Mouse (Mus musculus) hindbrain, embryonic 13.5 days (tissue): Measurements from ENCODE around the gene Pde9a. TPM values are rescaled to one million over a fixed set of nuclear protein-coding genes. Genes with fewer than 3 reads are reported as not detected.
"Not testable (repeated sequence)": the region's sequence is repeated elsewhere in the genome, so short reads cannot be mapped to it uniquely, and the experiment has no call there.

Source experiments
- ATAC-seq: fragments of 200-750 bp; cut with Nextera tagmentation; 2 replicates; pipeline ENCODE4 v1.8.0; 2017; ENCODE audit warnings: moderate TSS enrichment; ENCODE audit not compliant: low FRiP score
- H3K27ac ChIP-seq: fragments of 300-500 bp; sonication (generic); 2 replicates; pipeline ENCODE4 v1.5.1; 2015; ENCODE audit warnings: inconsistent platforms, mild to moderate bottlenecking, moderate library complexity
- H3K27me3 ChIP-seq: fragments of 300-500 bp; sonication (generic); 2 replicates; pipeline ENCODE4 v1.6.1; 2015; ENCODE audit warnings: mild to moderate bottlenecking, inconsistent platforms
- H3K36me3 ChIP-seq: fragments of 300-500 bp; sonication (generic); 2 replicates; pipeline ENCODE4 v1.6.1; 2015; ENCODE audit warnings: mild to moderate bottlenecking, inconsistent platforms
- H3K4me1 ChIP-seq: fragments of 300-500 bp; sonication (generic); replicated peaks from 2 replicates; pipeline ENCODE4 v1.6.1; 2015; ENCODE audit warnings: inconsistent platforms
- H3K4me2 ChIP-seq: fragments of 300-500 bp; sonication (generic); 2 replicates; pipeline ENCODE4 v1.6.1; 2015; ENCODE audit warnings: inconsistent platforms, mild to moderate bottlenecking, moderate library complexity
- H3K4me3 ChIP-seq: fragments of 300-500 bp; sonication (generic); 2 replicates; pipeline ENCODE4 v1.5.1; 2015; ENCODE audit warnings: mild to moderate bottlenecking, inconsistent platforms
- H3K9ac ChIP-seq: fragments of 300-500 bp; sonication (generic); 2 replicates; pipeline ENCODE4 v1.6.1; 2015; ENCODE audit warnings: mild to moderate bottlenecking, inconsistent platforms
- H3K9me3 ChIP-seq: fragments of 300-500 bp; sonication (generic); 2 replicates; pipeline ENCODE4 v1.6.1; 2016; ENCODE audit warnings: inconsistent platforms
- WGBS: fragments of 180-500 bp; shearing (Covaris S2); methylation state at CpG from one replicate; pipeline ENCODE4 v1.1.7; 2015; 5-methylcytosine and 5-hydroxymethylcytosine counted together
- polyA plus RNA-seq: library from polyadenylated mRNA; unstranded; fragments of >200 nt; fragmentation: Nextera tagmentation; extraction: Ambion mirVana; gene quantifications from 2 replicates; pipeline ENCODE4 v1.2.1, GENCODE M21; 2015

The Pde9a gene
- polyA plus RNA-seq = 36.7 and 37.8 TPM in 2 replicates

- Histone ChIP-seq H3K27me3 (no peaks in the 10 kb centered on the region), H3K27ac (peak within 1 kb of the TSS; percentile 84), H3K4me1 (peaks cover 56% of the 10 kb centered on the region), H3K9ac (peak within 1 kb of the TSS; percentile 88), H3K9me3 (no peaks in the 10 kb centered on the region), H3K4me2 (peak within 1 kb of the TSS; percentile 82), H3K4me3 (peak within 1 kb of the TSS; percentile 84), H3K36me3 (no peaks in the 10 kb centered on the region)
- WGBS = under 1% methylated on average over 43 of the region's 56 CpGs
- peak; percentile 88 for ATAC-seq
Measured at GRCm38 (mm10) chr17:31385671-31386665, at the start of gene Pde9a. TSS of gene Pde9a (plus strand) at chr17:31386210.

DNA sequence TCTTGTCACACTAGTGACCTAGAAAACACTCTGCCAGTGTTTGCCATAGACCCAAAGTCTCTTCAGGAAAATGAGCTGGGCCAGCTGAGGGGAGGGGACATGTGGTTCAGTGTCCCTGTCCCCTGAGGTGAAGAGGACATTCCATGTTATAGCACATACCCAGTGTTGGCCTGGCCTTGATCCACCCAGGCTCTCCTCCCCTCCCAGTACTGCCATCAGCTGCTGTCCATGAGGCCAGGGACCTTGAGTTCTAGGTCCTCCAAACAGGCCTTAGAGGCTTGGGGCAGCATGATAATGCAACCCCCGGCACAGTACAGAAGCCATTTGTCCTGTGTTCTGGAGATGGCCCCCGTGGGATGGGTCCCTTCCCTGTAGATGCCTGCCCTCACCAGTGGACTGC lies 46.2 kb upstream of the Pde9a start:
- peaks cover 10% of the 10 kb centered on the region; the same call in 1 of the 2 replicates for H3K4me1 ChIP-seq
- H3K9me3 ChIP-seq = no peaks in the 10 kb centered on the region
- H3K9ac ChIP-seq = no peak overlapping the region
- no peak overlapping the region for H3K4me3 ChIP-seq
- H3K4me2 ChIP-seq = no peak overlapping the region
- no peaks in the 10 kb centered on the region for H3K27me3 ChIP-seq
- no peak overlapping the region for H3K27ac ChIP-seq
- peaks cover 32% of the 10 kb centered on the region for H3K36me3 ChIP-seq
- ATAC-seq = no peak
- WGBS = 80% methylated on average over 2 of the region's 2 CpGs

DNA sequence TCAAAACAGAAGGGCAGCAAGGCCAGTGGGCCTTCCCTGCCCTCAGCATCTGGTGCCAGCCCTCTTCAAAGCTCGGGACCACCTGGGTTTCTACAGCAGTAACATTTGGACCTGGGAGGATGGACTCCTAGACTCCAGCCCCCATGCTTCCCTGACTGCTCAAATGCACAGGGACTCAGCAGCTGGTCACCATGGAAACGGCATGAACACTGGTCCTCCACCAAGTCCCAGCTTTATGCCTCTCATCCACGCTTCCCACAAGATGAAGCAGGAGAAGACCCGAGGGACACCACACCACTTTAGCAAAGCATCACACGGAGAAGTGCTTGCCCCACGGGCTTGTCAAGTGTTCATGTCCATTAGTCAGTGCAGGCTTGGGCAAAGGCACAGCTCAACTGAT lies 43.8 kb upstream of the Pde9a start:
- Histone ChIP-seq H3K4me1 (peaks cover 10% of the 10 kb centered on the region; the same call in 1 of the 2 replicates), H3K9ac (no peak overlapping the region), H3K27me3 (no peaks in the 10 kb centered on the region), H3K4me2 (no peak overlapping the region), H3K9me3 (no peaks in the 10 kb centered on the region), H3K36me3 (peaks cover 43% of the 10 kb centered on the region), H3K4me3 (no peak overlapping the region), H3K27ac (no peak overlapping the region)
- ATAC-seq = no peak
- WGBS = 58% methylated on average over 6 of the region's 6 CpGs

- 49% methylated on average over 5 of the region's 5 CpGs for WGBS
- Histone ChIP-seq H3K4me1 (peaks cover 10% of the 10 kb centered on the region; the same call in 1 of the 2 replicates), H3K4me2 (no peak overlapping the region), H3K36me3 (peaks cover 58% of the 10 kb centered on the region), H3K27me3 (no peaks in the 10 kb centered on the region), H3K9ac (no peak overlapping the region), H3K4me3 (no peak overlapping the region), H3K9me3 (no peaks in the 10 kb centered on the region), H3K27ac (no peak overlapping the region)
- no peak for ATAC-seq
Measured at GRCm38 (mm10) chr17:31344172-31344801, 41.7 kb upstream of the Pde9a start.

DNA sequence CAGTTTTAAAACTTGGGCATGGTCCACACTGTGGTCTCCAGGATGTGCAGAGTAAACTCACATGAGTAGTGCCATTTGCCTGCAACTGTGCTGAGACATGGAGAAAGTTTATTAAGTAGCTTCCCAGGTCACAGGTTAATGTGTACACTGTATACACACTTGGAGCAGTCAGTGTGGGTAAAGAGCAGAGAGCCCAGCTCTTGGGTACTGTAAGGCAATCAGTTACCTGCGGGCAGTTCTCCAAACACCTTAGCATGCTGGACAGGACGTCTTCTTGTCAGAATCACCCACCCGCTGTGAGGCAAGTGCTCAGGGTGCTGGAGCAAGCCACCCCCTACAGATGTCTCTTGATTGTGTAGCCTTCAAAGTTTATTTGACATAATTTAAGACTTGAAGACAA lies 41.2 kb upstream of the Pde9a start:
- 89% methylated on average over 3 of the region's 3 CpGs for WGBS
- H3K36me3 ChIP-seq = peaks cover 63% of the 10 kb centered on the region
- no peak overlapping the region for H3K4me3 ChIP-seq
- ATAC-seq = no peak
- no peak overlapping the region for H3K4me2 ChIP-seq
- H3K27ac ChIP-seq = no peak overlapping the region
- no peaks in the 10 kb centered on the region for H3K9me3 ChIP-seq
- H3K27me3 ChIP-seq = no peaks in the 10 kb centered on the region
- no peak overlapping the region for H3K9ac ChIP-seq
- H3K4me1 ChIP-seq = peaks cover 10% of the 10 kb centered on the region; the same call in 1 of the 2 replicates

GRCm38 (mm10) chr17:31348129-31348528 lies 37.9 kb upstream of the Pde9a start:
- Histone ChIP-seq H3K9ac (no peak overlapping the region), H3K27ac (no peak overlapping the region), H3K36me3 (peaks cover 52% of the 10 kb centered on the region), H3K4me2 (no peak overlapping the region), H3K4me3 (no peak overlapping the region), H3K4me1 (peaks cover 4% of the 10 kb centered on the region), H3K9me3 (no peaks in the 10 kb centered on the region), H3K27me3 (no peaks in the 10 kb centered on the region)
- no peak for ATAC-seq
- WGBS = 93% methylated on average over 5 of the region's 5 CpGs

GRCm38 (mm10) chr17:31349388-31349787 lies 36.6 kb upstream of the Pde9a start:
- no peak for ATAC-seq
- no peak overlapping the region for H3K27ac ChIP-seq

DNA sequence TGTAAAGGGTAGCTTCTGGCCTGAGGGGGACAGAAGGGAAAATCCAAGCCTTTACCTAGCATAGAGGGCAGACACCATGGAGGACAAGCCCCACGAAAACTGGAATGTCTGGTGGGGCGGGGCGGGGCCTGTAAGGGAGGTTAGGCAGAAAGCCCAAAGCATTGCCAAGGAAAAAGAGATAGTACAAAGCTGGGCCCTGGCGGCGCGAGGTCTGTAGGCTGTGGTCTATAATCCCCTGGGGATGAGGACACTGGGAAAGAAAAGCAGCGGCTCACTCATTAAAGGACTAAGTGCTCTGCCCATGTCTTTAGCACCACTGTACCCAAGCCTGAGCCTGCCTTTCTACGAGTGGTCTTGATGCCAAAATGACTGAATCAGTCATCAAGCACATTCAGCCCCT lies 34.0 kb upstream of the Pde9a start:
- Histone ChIP-seq H3K9me3 (no peaks in the 10 kb centered on the region), H3K27me3 (no peaks in the 10 kb centered on the region), H3K4me3 (no peak overlapping the region), H3K4me1 (peaks cover 17% of the 10 kb centered on the region), H3K4me2 (no peak overlapping the region), H3K36me3 (peaks cover 34% of the 10 kb centered on the region), H3K9ac (no peak overlapping the region), H3K27ac (no peak overlapping the region)
- 56% methylated on average over 8 of the region's 8 CpGs for WGBS
- ATAC-seq = no peak

More at GRCm38 (mm10) chr17:31349388-31349787, 36.6 kb upstream of the Pde9a start:
- Histone ChIP-seq H3K9me3 (no peaks in the 10 kb centered on the region), H3K4me1 (peaks cover 4% of the 10 kb centered on the region), H3K36me3 (peaks cover 52% of the 10 kb centered on the region), H3K4me3 (no peak overlapping the region), H3K27me3 (no peaks in the 10 kb centered on the region), H3K4me2 (no peak overlapping the region), H3K9ac (no peak overlapping the region)
- WGBS = 78% methylated on average over 12 of the region's 12 CpGs

DNA sequence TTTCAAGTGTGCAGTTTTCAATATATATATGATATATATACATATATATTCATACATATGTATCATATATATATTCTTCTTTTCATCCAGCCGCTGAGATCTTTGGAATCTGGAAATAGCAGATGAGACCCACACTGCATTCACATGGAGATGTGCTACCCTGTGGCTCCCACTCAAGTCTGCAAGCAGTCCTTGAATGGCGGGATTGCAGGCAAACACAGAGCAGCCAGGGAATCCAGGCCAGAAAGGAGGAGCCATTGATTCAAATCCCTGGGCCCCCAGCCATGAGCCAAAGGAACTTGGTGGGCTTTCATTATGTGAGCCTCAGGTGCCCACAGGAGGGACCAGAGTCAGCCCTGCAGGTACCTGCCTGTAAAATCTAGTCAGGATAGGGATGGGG lies 32.8 kb upstream of the Pde9a start:
- WGBS = 79% methylated on average over 2 of the region's 2 CpGs
- no peaks in the 10 kb centered on the region for H3K9me3 ChIP-seq
- no peak for ATAC-seq

GRCm38 (mm10) chr17:31354684-31355083 lies 31.3 kb upstream of the Pde9a start:
- H3K4me1 ChIP-seq = peaks cover 17% of the 10 kb centered on the region
- not testable (repeated sequence) for H3K9ac ChIP-seq, H3K9me3 ChIP-seq, H3K4me3 ChIP-seq, ATAC-seq, H3K27me3 ChIP-seq, H3K4me2 ChIP-seq, H3K27ac ChIP-seq, H3K36me3 ChIP-seq
- 83% methylated on average over 3 of the region's 3 CpGs for WGBS

More for the DNA sequence above, 32.8 kb upstream of the Pde9a start:
- Histone ChIP-seq H3K36me3 (peaks cover 21% of the 10 kb centered on the region), H3K9ac (no peak overlapping the region), H3K4me2 (no peak overlapping the region), H3K27ac (no peak overlapping the region), H3K4me1 (peaks cover 17% of the 10 kb centered on the region), H3K4me3 (no peak overlapping the region), H3K27me3 (no peaks in the 10 kb centered on the region)

- H3K36me3 ChIP-seq = no peaks in the 10 kb centered on the region
- no peaks in the 10 kb centered on the region for H3K9me3 ChIP-seq
- peak overlapping the region; percentile 62 for H3K27ac ChIP-seq
- no peaks in the 10 kb centered on the region for H3K27me3 ChIP-seq
- 32% methylated on average over 8 of the region's 8 CpGs for WGBS
- peak; percentile 59 for ATAC-seq
- H3K4me3 ChIP-seq = no peak overlapping the region
- H3K4me2 ChIP-seq = no peak overlapping the region
- peaks cover 17% of the 10 kb centered on the region for H3K4me1 ChIP-seq
- no peak overlapping the region for H3K9ac ChIP-seq
Measured at GRCm38 (mm10) chr17:31355792-31356502, 30.1 kb upstream of the Pde9a start.

DNA sequence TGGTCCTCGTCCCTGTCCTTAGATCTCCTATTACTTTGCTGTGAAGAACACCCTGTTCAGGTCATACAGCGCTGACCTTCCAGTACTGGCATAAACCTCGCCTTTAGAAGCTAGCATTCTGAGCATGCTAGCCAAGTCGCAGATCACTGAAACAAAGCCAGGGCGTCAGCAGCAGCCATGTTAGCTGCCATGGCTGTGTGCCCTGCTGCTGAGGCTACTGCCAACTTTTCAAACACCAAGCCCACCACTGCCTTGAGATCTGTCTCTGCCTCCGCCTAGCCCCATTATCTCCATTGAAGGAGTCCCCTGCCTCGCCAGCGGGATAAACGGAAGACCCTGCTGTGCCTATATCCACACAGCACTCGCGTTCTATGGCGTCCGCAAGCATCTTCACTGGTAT lies 25.4 kb upstream of the Pde9a start:
- no peak overlapping the region for H3K4me2 ChIP-seq
- H3K36me3 ChIP-seq = no peaks in the 10 kb centered on the region
- 73% methylated on average over 13 of the region's 13 CpGs for WGBS
- H3K4me3 ChIP-seq = no peak overlapping the region
- H3K9ac ChIP-seq = no peak overlapping the region
- H3K9me3 ChIP-seq = no peaks in the 10 kb centered on the region
- ATAC-seq = no peak
- peaks cover 21% of the 10 kb centered on the region for H3K4me1 ChIP-seq
- H3K27ac ChIP-seq = no peak overlapping the region
- H3K27me3 ChIP-seq = no peaks in the 10 kb centered on the region
